Mouse (Mus musculus) ZHBTc4 (cell line): ENCODE measurements around the gene Lman1l.

Source experiments
- DNase-seq: peaks from one replicate; pipeline ENCODE4 v3.0.0-alpha.2; 2011; ENCODE audit warnings: low read depth, low spot score

The Lman1l gene

DNA sequence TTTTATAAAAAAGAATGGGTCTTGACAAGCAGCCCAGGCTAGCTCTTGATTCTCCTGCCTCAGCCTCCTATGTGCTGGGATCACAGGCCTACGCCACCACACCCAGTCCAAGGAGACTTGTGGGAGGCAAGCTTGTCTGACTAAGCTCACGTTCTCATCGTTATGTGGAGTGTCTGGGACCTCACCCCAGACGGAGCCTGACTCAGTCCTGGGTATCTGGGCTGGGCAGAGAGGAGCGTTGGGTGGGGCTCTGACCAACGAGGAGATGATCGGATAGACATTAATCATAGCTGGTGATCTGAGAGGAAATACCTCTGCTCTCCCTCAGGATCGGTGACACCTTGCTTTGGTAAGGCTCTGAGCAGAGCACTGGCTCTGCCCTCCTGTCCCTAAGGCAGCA lies 1.7 kb downstream of the Lman1l start:
- no peak for DNase-seq

DNA sequence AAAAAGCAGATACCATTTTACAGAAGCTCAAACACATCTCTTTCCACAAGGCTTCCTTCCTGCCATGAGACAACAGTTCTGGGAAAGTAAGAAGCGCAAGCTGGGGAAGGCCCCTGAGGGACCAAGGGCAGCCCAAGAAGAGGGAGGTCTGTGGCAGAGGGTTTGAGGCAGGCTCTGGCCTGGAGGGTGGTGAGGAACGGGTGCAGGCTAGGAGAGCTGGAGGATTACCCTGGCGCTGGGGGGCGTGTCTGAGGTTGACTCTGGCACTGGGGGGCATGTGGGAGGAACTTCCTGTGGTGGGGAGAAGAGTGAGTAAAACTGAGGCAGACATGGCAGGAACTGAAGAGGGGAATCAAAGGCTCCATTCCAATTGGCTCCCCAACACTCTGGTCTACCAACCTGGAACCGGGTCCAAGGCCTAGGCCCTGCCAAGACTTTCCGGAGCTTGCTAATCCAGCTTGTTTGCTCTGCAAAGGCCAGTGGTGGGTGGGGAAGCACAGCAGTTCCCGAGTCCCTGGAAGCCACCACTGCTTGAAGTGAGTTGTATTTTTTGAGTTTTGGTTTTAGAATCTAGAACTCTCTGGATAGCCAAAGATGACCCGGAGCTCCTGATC lies 2.9 kb downstream of the Lman1l start:
- no peak for DNase-seq

DNA sequence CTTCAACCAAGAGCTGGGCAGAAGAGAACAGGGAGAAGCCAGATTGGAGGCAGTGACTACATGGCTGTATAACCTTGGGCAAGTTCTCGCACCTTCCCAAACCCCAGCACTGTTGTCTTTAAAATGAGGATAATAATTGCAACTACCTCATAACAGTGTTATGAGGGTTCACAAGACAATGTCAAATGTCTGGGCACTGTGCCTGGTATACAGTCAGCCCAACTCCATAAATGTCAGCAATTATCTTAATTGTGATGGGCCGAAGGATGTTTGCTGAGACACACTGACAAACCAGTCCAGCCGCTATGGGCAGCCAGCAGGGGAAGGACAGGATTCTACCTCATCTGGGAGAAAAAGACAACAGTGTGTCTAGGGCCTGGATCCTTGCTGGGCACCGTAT lies 5.8 kb downstream of the Lman1l start:
- DNase-seq = no peak

DNA sequence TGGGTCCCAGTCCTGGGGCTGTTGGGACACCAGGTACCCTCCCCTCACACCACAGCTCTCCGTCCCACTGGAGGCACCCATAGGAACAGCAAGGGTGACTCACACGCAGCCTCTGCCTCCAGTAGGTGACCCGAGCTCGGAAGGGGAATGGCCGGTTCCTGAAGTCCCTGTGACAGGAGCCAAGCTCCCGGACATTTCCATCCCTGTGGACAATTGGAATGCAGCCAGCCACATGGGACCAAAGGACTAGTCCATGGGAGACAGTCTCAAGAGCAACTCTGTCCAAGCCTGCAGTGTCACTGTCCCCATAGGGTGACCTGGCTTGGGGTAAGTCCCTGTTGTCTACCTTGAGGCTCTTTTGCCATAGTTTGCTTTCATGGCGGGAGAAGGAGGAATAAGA lies 6.6 kb downstream of the Lman1l start:
- DNase-seq = no peak

DNA sequence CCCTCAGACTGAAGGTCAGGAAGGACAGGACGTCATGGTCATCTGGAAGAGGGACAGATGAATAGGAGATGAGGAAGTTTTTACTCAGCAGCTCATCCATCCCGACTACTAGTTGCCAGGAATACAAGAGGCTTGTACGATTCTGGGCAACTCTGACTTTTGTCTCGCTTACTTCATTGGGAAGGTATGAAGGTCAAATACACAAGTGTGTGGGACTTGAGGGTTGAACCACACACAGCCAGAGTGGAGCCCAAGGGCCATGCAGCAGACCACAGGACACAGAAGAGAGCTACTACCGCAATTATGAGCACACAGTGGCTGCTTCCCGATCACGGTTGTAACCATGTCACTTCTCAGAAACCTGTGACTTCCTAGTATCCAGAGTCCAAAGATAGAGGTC lies 8.0 kb downstream of the Lman1l start:
- DNase-seq = no peak

DNA sequence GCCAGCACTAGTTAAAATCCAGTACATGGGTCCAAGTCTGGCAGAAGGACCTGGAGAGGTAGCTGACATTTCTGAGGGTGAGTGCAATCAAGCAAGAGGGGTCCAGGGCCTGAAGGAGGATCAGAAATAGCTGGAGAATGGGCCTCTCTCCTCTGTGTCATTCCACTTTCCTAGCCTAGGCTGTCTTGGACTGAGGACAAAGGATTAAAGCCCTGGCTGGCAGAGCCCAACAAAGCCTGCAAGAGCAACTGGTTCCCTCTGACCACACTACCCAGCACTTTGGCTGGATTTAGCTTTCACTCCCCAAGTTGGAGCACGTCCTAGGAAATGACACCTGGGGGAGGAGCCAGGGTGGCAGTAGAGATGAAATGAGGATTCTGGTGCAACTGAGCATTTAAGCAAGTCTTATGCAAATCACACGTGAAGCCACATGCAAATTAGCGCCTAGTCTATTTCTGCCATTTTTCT lies 10.2 kb downstream of the Lman1l start:
- DNase-seq = peak; percentile 20

DNA sequence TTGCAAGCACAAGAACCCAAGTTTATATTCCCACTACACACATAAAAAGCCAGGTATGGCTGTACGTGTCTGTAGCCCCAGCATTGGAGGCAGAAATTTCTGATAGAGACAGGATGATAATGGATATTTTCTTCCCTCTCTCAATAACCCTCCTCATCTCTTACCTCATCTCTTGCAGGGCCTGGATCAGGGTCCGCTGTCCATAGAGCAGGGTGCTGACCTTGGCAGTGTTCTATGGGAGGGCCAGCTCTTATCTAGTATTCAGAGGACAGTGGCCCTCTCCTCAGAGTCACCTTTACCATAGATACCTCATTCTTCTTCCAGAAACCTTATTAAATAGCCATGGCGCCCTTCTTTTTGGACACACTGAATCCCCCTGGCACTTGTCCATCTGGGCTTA lies 10.8 kb downstream of the Lman1l start:
- no peak for DNase-seq

DNA sequence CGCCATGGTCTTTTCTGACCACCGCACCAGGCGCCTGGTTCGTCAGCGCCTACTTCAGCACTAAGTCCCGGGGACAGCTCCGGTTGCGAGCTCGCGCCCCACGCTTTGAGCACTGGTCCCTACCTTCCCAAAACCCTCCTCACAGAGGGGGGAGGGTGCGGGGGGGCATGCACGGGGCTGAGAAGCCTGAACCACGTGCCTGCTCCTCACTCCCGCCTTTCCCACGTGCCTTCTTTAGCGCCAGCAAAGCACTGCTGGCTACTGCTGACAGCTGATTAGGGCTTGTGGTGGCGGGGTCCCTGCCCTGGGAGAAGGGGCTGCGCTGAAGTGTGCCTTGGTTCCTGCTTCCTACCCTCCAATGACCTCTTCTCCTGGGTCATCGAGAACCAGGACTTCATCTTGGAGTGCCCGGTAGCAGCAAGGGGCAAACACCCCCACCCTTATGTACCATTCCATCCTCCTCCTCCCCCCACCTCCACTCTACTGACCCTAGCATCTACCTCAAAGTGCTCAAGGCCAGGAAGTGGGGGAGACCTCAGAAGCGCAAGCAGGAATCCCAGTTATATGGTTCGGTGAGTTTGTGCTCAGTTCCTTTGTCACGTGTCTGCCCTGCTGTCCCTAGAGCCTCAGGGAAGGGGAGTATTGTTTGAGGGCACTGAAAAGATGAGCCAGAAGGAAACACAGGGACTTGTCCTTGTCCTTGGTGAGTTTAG lies 14.3 kb downstream of the Lman1l start, which contains the start of gene Cplx3:
TSS of gene Cplx3 (minus strand) at position 143 of the 713 bp plus-strand sequence.
- peak; percentile 79 for DNase-seq

DNA sequence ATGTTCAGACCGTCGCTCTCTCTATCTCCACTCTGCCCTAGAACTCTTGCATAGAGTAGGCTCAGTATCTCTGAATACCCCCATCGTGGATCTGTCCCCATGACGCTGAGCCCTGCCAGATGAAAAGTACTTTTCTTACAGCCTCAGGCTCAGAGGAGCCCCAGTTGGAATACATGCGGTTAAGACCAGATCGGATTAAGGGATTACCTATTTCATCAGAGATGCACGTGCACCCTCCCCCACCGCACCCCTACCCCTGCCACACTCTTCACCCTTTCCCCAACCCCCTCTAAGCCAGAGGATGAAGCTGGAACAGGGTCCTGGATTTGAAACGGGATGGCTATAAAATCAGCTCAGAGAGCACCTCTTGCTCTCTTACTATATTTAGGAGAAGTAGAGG lies 15.1 kb downstream of the Lman1l start:
- DNase-seq = no peak

DNA sequence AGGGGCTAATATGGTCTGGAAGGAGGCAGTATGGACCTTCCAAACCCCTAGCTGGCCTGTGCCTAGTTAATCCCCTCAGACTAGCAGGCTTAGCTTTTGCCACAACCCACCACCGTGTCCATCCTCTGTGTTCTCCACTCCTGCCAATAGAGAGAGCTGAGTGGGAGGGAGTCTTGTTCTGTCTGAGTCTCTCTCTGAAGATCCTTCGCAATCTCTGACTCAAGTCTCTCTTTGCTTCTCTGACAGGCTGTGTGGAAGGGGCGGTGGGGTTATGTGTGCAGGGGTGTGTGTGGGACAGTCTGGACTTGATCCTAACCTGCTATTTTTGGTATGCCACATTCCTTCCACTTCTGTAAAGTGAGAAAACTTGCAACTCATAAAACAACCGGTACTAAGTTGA lies 15.7 kb downstream of the Lman1l start:
- DNase-seq = no peak

DNA sequence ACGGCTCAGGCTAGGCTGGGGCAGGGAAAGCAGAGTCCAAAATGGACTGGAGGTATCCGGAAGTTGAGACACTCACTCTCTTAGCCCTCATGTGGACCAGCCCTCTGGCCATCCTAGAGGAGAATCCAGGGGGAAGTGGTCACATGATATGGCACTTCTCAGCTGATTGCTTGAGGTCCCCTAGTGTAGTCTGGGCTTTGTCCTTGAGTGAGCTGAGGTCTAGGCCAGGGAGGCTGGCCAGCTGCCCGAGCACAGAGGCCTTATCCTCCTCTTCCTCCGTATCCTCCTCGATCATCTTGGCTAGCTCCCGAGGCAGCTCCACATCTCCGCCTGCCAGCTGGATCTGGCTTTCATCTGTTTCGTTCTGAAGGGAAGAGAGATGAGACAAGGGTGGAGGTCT lies 18.5 kb downstream of the Lman1l start:
- no peak for DNase-seq

DNA sequence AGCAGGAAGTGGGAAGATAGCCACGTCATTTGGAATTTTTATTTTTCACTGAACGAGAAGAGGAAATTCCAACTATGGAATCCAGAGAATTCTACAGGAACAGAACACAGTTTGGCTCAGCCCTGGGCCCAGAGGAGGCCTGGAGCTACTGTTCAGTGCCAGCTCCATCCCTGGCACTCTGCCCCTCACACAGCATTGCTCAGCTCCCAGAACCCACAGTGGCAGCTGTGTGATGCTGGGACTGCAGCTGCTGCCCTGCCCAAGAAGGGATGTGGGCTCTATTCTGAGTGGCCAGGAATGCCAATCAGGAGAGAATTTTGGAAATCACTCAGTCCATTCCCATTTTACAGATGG lies 19.2 kb downstream of the Lman1l start:
- DNase-seq = no peak

DNA sequence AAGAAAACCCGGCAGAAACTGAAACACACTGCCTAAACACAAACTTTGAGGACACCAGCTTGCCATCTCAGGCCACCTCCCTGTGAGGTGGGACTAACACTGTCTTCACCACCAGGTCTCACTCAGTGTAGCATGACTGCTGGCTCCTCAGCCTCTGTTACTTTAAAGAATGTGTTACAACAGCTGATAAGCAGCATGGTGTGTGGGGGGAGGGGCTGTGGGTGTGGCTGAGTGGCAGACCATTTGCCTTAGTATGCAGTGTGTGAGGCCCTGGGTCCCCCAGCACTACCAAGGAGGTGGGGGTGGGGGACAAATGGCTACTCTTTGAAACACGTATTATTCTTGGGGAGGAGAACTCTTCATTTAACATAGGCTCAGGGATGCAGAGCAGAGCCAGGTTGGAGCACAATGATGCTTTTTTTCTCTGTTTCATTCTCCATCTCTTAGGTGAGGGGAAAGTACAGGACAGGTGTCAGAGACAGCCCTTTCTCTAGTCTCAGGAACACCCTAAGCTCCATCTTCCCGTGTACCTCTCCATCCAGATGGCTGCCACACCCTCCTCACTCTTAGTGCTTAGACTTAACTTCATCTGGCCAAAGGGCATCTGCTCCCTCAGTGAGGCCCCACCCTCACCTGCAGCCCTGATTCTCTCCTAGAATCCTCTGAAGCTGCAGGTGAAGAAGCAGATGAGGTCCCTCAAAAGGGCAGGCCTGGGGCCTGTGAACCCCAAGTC lies 19.8 kb downstream of the Lman1l start:
- peak; percentile 46 for DNase-seq

DNA sequence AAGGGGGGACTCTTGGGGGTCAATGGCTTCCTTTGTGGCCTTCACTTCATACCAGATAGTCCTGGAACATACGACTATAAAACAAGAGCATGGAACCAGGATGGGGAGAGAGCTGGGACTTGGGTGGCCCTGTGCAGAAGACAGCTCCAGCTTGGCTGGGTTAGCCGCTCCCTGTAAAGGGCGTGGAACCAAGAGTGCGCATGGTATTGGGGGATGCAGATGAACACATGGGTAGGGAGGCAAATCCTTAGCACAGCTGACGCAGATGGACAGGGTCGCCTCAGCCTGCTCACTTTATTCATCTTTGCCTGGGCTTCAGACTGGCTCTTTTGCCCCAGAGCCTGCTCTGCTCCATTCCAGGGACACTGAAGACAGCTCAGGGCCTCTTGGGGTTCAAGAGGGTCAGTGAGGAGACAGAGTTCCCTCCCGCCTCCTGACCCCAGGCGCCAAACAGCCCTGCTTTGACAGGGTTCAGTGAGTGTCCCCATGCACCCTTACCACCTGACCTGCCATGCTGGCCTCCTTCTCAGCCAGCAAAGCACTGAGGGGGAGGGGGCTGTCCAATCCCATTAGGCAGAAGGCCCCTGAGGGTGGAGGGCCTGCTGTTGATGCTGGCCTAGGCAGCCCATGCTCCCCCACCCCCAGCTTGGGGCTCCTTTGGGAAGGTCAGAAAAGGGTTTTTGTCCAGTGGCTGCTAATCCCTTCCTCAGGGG lies 21.6 kb downstream of the Lman1l start:
- DNase-seq = no peak

DNA sequence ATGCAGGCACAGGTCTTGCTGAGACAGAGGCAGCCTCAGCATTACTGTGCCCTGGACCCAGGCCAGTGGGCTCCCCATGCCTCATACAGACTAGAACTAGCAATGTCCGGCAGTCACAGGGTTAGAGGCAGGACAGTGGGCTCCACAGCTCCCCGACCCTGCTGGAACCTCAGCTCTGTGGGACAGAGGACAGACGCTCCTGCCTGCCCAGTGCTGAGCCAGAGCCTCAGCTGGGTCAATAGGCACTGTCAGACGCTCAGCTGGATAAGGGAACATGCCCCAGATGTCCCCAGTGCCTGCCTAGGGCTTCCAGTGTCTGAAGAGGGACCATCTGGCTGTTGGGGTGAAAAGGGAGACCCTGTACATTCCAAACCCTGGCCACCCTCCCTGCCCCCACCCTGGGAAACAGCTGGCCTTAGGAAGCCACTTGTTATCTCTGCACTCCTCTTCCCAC lies 22.6 kb downstream of the Lman1l start:
- no peak for DNase-seq

DNA sequence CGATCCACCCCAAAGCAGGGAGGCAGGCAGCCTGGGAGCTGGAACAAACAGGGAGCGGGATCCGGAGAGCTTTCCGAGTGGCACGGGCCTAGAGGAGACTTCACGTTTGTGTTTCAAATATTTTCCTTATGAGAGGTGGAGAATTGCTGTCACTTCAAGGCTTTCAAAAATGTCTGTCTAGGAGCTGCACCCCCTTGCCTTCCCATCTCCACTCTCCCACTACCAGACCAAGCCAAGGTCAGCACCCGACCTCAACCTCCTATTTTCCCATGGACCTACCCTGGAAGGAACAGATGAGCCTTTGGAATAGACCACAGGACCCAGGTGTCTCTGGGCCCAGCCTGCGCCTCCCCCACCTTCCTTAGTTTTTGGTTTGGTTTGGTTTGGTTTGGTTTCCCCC lies 23.3 kb downstream of the Lman1l start:
- DNase-seq = no peak

DNA sequence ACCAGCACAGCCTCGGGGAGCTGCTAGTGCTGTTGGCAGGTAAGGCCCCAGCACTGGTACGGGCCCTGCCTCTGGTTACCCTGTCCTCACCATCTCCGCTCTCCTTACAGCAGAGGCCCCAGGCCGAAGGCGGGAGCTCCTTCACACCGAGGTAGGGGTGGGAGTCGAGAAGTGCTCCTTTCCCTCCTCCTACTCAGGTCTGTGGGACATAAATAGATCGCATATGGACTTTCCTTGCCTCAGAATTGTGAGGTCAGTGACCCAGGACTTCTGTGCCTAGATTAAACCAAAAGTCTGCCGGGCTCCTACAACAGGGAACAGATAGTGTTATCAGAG lies 26.4 kb downstream of the Lman1l start:
- DNase-seq = no peak

DNA sequence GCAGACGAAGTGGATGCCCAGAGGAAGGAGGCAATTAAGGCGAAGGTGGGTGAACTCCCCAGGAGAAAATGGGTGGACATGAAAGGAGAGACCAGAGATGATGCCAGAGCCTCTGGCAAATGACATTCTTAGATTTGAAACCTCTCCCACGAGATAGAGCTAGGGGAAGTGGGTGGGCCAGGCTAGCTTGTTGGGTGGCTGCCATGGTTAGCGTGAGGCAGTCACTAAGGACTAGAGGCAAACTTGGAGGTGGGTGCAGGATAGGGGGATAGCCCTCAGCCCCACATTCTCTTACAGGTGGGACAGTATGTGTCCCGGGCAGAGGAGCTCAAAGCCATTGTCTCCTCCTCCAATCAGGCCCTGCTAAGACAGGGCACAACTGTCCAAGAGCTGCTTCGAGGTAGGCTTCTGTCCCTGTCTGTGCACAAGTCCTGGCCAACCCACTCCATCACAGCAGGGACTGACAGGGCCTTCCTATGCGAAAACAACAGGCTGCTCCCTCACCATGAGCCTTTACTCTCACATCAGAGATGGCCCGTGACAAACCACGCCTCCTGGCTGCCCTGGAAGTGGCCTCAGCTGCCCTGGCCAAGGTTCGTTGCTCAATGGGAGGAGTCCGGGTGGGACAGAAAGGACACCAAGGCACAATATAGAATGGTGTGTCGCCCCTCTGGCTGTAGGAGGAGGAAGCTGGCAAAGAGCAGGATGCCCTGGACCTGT lies 27.0 kb downstream of the Lman1l start:
- DNase-seq = no peak

DNA sequence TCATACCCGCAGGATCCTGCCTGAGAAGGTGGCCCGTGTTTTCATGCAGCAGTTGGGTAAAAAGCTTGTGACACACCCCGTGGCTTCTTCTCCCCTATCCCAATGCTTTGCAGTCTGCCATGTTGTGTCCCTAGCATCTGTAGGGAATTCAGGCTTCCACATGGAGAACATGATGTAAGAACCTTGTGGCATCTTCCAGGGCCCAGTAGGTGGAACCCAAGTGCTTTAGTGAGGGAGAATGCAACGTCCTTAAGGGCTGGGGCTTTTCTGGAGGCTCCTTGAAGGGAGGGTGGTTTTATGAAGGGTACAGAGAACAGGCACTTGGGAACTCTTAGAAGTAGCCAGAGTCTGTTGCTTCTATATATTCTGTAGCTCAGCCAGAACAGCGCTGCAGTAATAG lies 29.8 kb downstream of the Lman1l start:
- DNase-seq = peak; percentile 44

DNA sequence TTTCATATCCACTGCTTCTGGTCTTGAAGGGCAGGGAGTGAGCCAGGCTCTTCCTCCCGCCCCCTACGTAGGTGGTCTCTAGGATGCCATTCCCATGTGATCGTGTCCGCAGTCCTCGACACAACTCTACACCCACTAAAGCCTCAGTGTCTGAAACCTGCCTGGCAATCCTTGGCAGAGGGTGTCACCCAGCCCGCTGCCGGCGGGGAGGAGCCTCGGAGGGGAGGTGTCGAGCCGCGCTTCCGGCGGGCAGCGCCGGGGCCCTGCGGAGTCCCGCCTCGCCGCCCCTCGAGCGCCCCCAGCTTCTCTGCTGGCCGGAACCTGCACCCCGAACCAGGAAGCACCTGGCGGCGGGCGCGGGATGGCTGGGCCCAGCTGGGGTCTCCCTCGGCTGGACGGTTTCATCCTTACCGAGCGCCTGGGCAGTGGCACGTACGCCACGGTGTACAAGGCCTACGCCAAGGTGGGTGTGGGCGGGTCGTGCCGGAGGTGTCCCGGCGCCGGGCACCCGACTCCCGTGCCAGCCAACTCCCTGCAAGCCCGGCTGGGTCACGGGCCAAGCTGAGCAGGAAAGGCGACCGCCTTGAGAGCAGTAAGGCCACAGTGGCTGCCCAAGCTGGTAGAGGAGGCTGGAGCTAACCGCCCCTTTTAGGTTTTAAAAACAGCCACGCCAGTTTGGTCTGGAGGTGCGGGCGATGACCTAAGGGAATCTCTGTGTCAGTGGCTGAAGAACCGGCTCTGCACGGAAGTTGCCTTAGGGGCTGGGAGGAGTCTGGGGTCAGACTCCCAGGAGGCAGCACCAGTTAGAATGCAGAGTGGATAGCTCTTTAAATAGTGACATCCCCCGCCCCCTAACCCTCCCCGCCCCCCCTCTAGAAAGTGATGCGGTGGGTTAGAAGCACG lies 31.1 kb downstream of the Lman1l start, which contains the start of gene Ulk3:
TSS of gene Ulk3 (plus strand) at position 229 of the 903 bp plus-strand sequence.
- peak; percentile 92 for DNase-seq
